ENCODE assay signal across 8 mouse cellular contexts in the genomic region with DNA sequence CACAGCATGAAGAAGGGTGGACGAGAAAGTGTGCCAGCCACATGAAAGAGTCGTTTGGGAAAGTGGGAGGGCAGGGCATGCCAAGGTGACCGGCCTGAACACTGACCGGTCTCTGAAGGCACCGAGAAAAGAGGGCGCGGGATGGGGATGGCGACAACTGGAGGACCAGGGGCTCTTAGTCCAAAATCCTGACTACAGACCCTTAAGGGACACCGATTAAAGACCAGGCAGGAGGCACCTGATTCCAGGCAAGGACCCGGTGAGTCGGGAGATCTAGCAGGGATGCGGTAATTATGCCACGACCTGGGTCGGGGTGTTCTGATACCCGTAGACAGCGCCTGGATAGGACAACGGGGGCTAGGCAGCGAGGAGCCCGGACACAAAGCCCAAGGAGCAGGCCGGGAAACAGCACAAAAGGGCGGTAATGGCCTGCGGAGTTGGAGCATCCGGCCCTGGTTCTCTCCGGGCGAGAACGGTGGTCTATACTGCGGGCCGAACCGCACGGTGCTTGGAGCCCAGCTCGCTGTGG. TPM values are rescaled to one million over a fixed set of nuclear protein-coding genes. Genes with fewer than 3 reads are reported as not detected.
DNase-seq lines count a peak whose midpoint lies in the region; ATAC-seq and TF ChIP-seq lines count a peak whose summit lies in the region.

No protein-coding gene starts in this region.

- TF ChIP-seq CTCF in lung, adult 2 months (IDR thresholded peaks at IDR 0.05; ENCODE audit: insufficient read depth, low read length) = no peak
- no peak for TF ChIP-seq CTCF in forebrain, postnatal 0 days (IDR thresholded peaks at IDR 0.05; ENCODE audit: low read depth)

- no peaks in the 10 kb centered on the region for H3K27me3 ChIP-seq in forebrain, postnatal 0 days (ENCODE audit: insufficient read depth, low read length)
- no peaks in the 10 kb centered on the region for H3K27me3 ChIP-seq in neural tube, embryonic 14.5 days (ENCODE audit: control insufficient read depth, insufficient read depth, low read length)

- H3K4me2 ChIP-seq in forebrain, postnatal 0 days (ENCODE audit: low read depth) = peak overlapping the region; percentile 99
- peak overlapping the region; percentile 95 for H3K4me2 ChIP-seq in neural tube, embryonic 14.5 days (ENCODE audit: low read depth, low read length)

- H3K27ac ChIP-seq in forebrain, postnatal 0 days (ENCODE audit: low read depth, low read length) = peak overlapping the region; percentile 97
- peak overlapping the region; percentile 98 for H3K27ac ChIP-seq in neural tube, embryonic 14.5 days (ENCODE audit: low read depth, low read length)

- no peaks in the 10 kb centered on the region for H3K36me3 ChIP-seq in forebrain, postnatal 0 days (ENCODE audit: insufficient read depth)
- H3K36me3 ChIP-seq in neural tube, embryonic 14.5 days (ENCODE audit: control insufficient read depth, insufficient read depth, low read length) = no peaks in the 10 kb centered on the region

- H3K9me3 ChIP-seq in forebrain, postnatal 0 days (ENCODE audit: low read length) = no peaks in the 10 kb centered on the region
- H3K9me3 ChIP-seq in neural tube, embryonic 14.5 days (ENCODE audit: control insufficient read depth, low read length) = no peaks in the 10 kb centered on the region

- TF ChIP-seq POLR2A in lung, adult 2 months (IDR thresholded peaks at IDR 0.05; ENCODE audit: borderline replicate concordance, extremely low read depth, low read depth, low read length) = no peak

- ATAC-seq in common myeloid progenitor, adult 5-6 weeks (replicated peaks; ENCODE audit: low read depth, poor library complexity, severe bottlenecking) = 0 out of 2 replicates have a peak, but pooled peaks have one; percentile 0
- peak; percentile 6 for ATAC-seq in forebrain, postnatal 0 days
- ATAC-seq in neural tube, embryonic 14.5 days (ENCODE audit: low read depth) = no peak; the same call in 1 of the 2 replicates

- under 1% methylated on average over 31 of the region's 31 CpGs for WGBS in lung, adult 2 months
- WGBS in forebrain, postnatal 0 days = 1% methylated on average over 31 of the region's 31 CpGs
- under 1% methylated on average over 31 of the region's 31 CpGs for WGBS in neural tube, embryonic 14.5 days

- no peak for DNase-seq in lung, adult 2 months
- no peak for DNase-seq in lung, postnatal 14 days
- DNase-seq in forebrain, postnatal 0 days = peak; percentile 66
- DNase-seq in liver = peak; percentile 48
- DNase-seq in left cerebral cortex, postnatal 10 days (ENCODE audit: extremely low spot score in 1 of 2, low spot score in 2 of 2) = no peak
- no peak for DNase-seq in right cerebral cortex, adult 18-20 months

- intact Hi-C loops in left cerebral cortex, postnatal 10 days (cut with DNase I) = loop anchor here (1.0 kb wide), 1 partner anchor 41 kb away; no protein-coding TSS in a partner anchor

- H3K4me3 ChIP-seq in lung, adult 2 months (replicated peaks; ENCODE audit: extremely low read depth, low read depth, low read length) = peak overlapping the region; percentile 88
- H3K4me3 ChIP-seq in forebrain, postnatal 0 days (ENCODE audit: low read depth, low read length) = peak overlapping the region; percentile 60
- peak overlapping the region; percentile 70 for H3K4me3 ChIP-seq in neural tube, embryonic 14.5 days (ENCODE audit: low read depth, low read length)

- peak overlapping the region; percentile 98 for H3K9ac ChIP-seq in forebrain, postnatal 0 days
- peak overlapping the region; percentile 88 for H3K9ac ChIP-seq in neural tube, embryonic 14.5 days (replicated peaks; ENCODE audit: low read depth, low read length)

- H3K4me1 ChIP-seq in lung, adult 2 months (ENCODE audit: control insufficient read depth, insufficient read depth, low read length) = peaks cover 9% of the 10 kb centered on the region; the same call in 1 of the 2 replicates
- H3K4me1 ChIP-seq in forebrain, postnatal 0 days (ENCODE audit: insufficient read depth) = peaks cover 11% of the 10 kb centered on the region; the same call in 1 of the 2 replicates
- H3K4me1 ChIP-seq in neural tube, embryonic 14.5 days (ENCODE audit: control insufficient read depth, insufficient read depth, low read length) = peaks cover 22% of the 10 kb centered on the region

RNA-seq across cellular contexts. Expression of gene Slc43a2, which starts 0.6 kb away (rescaled TPM):
- 68.2 and 78.7 TPM in 2 replicates for polyA plus RNA-seq in lung, adult 2 months (2012; rRNA removed)
- 6.1 and 14.4 TPM in 2 replicates for total RNA-seq in common myeloid progenitor, adult 5-6 weeks (2017)
- total RNA-seq in forebrain, postnatal 0 days (2014; rRNA removed) = 16.5 and 24.0 TPM in 2 replicates
- 10.4 and 14.1 TPM in 2 replicates for polyA plus RNA-seq in forebrain, postnatal 0 days (2015; fragmentation: Nextera tagmentation; extraction: Ambion mirVana)
- polyA plus RNA-seq in neural tube, embryonic 14.5 days (2014; fragmentation: Nextera tagmentation; extraction: Ambion mirVana) = 15.5 and 17.0 TPM in 2 replicates
- 10 to 100 TPM; 48.4 to 51.2 TPM for total RNA-seq in left cerebral cortex, postnatal 10 days (2021)

RNA-seq across cellular contexts. Expression of gene Scarf1, which starts 17.6 kb away (rescaled TPM):
- polyA plus RNA-seq in lung, adult 2 months (2012; rRNA removed) = 50.1 and 58.6 TPM in 2 replicates
- total RNA-seq in common myeloid progenitor, adult 5-6 weeks (2017) = 1.8 and 2.6 TPM in 2 replicates
- 4.0 and 4.5 TPM in 2 replicates for total RNA-seq in forebrain, postnatal 0 days (2014; rRNA removed)
- 3.1 and 3.5 TPM in 2 replicates for polyA plus RNA-seq in forebrain, postnatal 0 days (2015; fragmentation: Nextera tagmentation; extraction: Ambion mirVana)
- polyA plus RNA-seq in neural tube, embryonic 14.5 days (2014; fragmentation: Nextera tagmentation; extraction: Ambion mirVana) = 1.8 and 3.8 TPM in 2 replicates
- 1 to 10 TPM; 2.9 to 4.0 TPM for total RNA-seq in left cerebral cortex, postnatal 10 days (2021)

RNA-seq across cellular contexts. Expression of gene Rilp, which starts 21.0 kb away (rescaled TPM):
- polyA plus RNA-seq in lung, adult 2 months (2012; rRNA removed) = 14.5 and 15.3 TPM in 2 replicates
- total RNA-seq in common myeloid progenitor, adult 5-6 weeks (2017) = 0.41 TPM in 1 of 2 replicates, not detected in the other
- total RNA-seq in forebrain, postnatal 0 days (2014; rRNA removed) = 0.67 and 1.6 TPM in 2 replicates
- 2.9 and 4.9 TPM in 2 replicates for polyA plus RNA-seq in forebrain, postnatal 0 days (2015; fragmentation: Nextera tagmentation; extraction: Ambion mirVana)
- 2.8 and 3.5 TPM in 2 replicates for polyA plus RNA-seq in neural tube, embryonic 14.5 days (2014; fragmentation: Nextera tagmentation; extraction: Ambion mirVana)
- 1 to 10 TPM; 3.1 to 3.3 TPM for total RNA-seq in left cerebral cortex, postnatal 10 days (2021)

RNA-seq across cellular contexts. Expression of gene Prpf8, which starts 44.3 kb away (rescaled TPM):
- polyA plus RNA-seq in lung, adult 2 months (2012; rRNA removed) = 67.9 and 90.2 TPM in 2 replicates
- 130 and 156 TPM in 2 replicates for total RNA-seq in common myeloid progenitor, adult 5-6 weeks (2017)
- 89.0 and 120 TPM in 2 replicates for total RNA-seq in forebrain, postnatal 0 days (2014; rRNA removed)
- polyA plus RNA-seq in forebrain, postnatal 0 days (2015; fragmentation: Nextera tagmentation; extraction: Ambion mirVana) = 25.6 and 27.9 TPM in 2 replicates
- polyA plus RNA-seq in neural tube, embryonic 14.5 days (2014; fragmentation: Nextera tagmentation; extraction: Ambion mirVana) = 65.0 and 82.8 TPM in 2 replicates
- 100 to 1,000 TPM; 117 to 121 TPM for total RNA-seq in left cerebral cortex, postnatal 10 days (2021)

RNA-seq across cellular contexts. Expression of gene Pitpna, which starts 57.0 kb away (rescaled TPM):
- 56.1 and 70.4 TPM in 2 replicates for polyA plus RNA-seq in lung, adult 2 months (2012; rRNA removed)
- total RNA-seq in common myeloid progenitor, adult 5-6 weeks (2017) = 74.6 and 76.9 TPM in 2 replicates
- total RNA-seq in forebrain, postnatal 0 days (2014; rRNA removed) = 83.0 and 95.7 TPM in 2 replicates
- polyA plus RNA-seq in forebrain, postnatal 0 days (2015; fragmentation: Nextera tagmentation; extraction: Ambion mirVana) = 85.8 and 101 TPM in 2 replicates
- 128 TPM in 2 replicates for polyA plus RNA-seq in neural tube, embryonic 14.5 days (2014; fragmentation: Nextera tagmentation; extraction: Ambion mirVana)
- 100 to 1,000 TPM; 312 to 326 TPM for total RNA-seq in left cerebral cortex, postnatal 10 days (2021)

Comparison
In these comparisons a context has a peak if more than half of its experiments do, and no peak if none do; other contexts are left out.
1. DNase-seq: peak in forebrain, postnatal 0 days (single experiment) and liver (single experiment); none in lung, adult 2 months (single experiment), lung, postnatal 14 days (single experiment), left cerebral cortex, postnatal 10 days (0 of 2) and right cerebral cortex, adult 18-20 months (single experiment).
2. Peak in every context shown above with its lines, with median percentiles within 50 percentile points of each other: H3K4me3 ChIP-seq.